Mouse (Mus musculus) forebrain, embryonic 12.5 days (tissue): Measurements from ENCODE around the gene H1foo. TPM values are rescaled to one million over a fixed set of nuclear protein-coding genes. Genes with fewer than 3 reads are reported as not detected.

Source experiments
- ATAC-seq: fragments of 200-750 bp; cut with Nextera tagmentation; 2 replicates; pipeline ENCODE4 v1.8.0; 2017; ENCODE audit warnings: moderate TSS enrichment; ENCODE audit not compliant: low FRiP score
- H3K27ac ChIP-seq: fragments of 300-500 bp; sonication (generic); 2 replicates; pipeline ENCODE4 v1.5.1; 2016; ENCODE audit warnings: mild to moderate bottlenecking
- H3K27me3 ChIP-seq: fragments of 300-500 bp; sonication (generic); 2 replicates; pipeline ENCODE4 v1.6.1; 2016; ENCODE audit warnings: mild to moderate bottlenecking
- H3K36me3 ChIP-seq: fragments of 300-500 bp; sonication (generic); replicated peaks from 2 replicates; pipeline ENCODE4 v1.6.1; 2016; ENCODE audit warnings: mild to moderate bottlenecking
- H3K4me1 ChIP-seq: fragments of 300-500 bp; sonication (generic); 2 replicates; pipeline ENCODE4 v1.6.1; 2016
- H3K4me2 ChIP-seq: fragments of 300-500 bp; sonication (generic); 2 replicates; pipeline ENCODE4 v1.6.1; 2016; ENCODE audit warnings: mild to moderate bottlenecking, moderate library complexity
- H3K4me3 ChIP-seq: fragments of 300-500 bp; sonication (generic); replicated peaks from 2 replicates; pipeline ENCODE4 v1.5.1; 2016; ENCODE audit warnings: mild to moderate bottlenecking
- H3K9ac ChIP-seq: fragments of 300-500 bp; sonication (generic); 2 replicates; pipeline ENCODE4 v1.6.1; 2016; ENCODE audit warnings: mild to moderate bottlenecking
- H3K9me3 ChIP-seq: fragments of 300-500 bp; sonication (generic); 2 replicates; pipeline ENCODE4 v1.6.1; 2016
- WGBS: fragments of 180-500 bp; shearing (Covaris S2); methylation state at CpG from one replicate; pipeline ENCODE4 v1.1.7; 2016; 5-methylcytosine and 5-hydroxymethylcytosine counted together
- polyA plus RNA-seq: library from polyadenylated mRNA; unstranded; fragments of >200 nt; fragmentation: Nextera tagmentation; extraction: Ambion mirVana; gene quantifications from 2 replicates; pipeline ENCODE4 v1.2.1, GENCODE M21; 2016

H1foo gene
- polyA plus RNA-seq, 1 experiment from 2014 or later: not detected

- no peak for ATAC-seq
- no peak overlapping the region for H3K4me3 ChIP-seq
- H3K9me3 ChIP-seq: no peaks in the 10 kb centered on the region
- H3K4me2 ChIP-seq: no peak overlapping the region
- whole genome bisulfite sequencing: 62% methylated on average over 8 of the region's 8 CpGs
- H3K9ac ChIP-seq: no peak overlapping the region
- H3K27ac ChIP-seq: no peak overlapping the region
- H3K4me1 ChIP-seq: peaks cover 5% of the 10 kb centered on the region
- H3K27me3 ChIP-seq: no peaks in the 10 kb centered on the region
- H3K36me3 ChIP-seq: no peaks in the 10 kb centered on the region
Observed at GRCm38 (mm10) chr6:115978596-115978995, 33.9 kb downstream of the H1foo start.

- H3K27ac ChIP-seq: no peak overlapping the region
- no peak for ATAC-seq
- H3K4me2 ChIP-seq: no peak overlapping the region
- no peak overlapping the region for H3K4me3 ChIP-seq
- no peaks in the 10 kb centered on the region for H3K9me3 ChIP-seq
- no peaks in the 10 kb centered on the region for H3K36me3 ChIP-seq
- WGBS: 65% methylated on average over 7 of the region's 7 CpGs
- H3K4me1 ChIP-seq: peaks cover 40% of the 10 kb centered on the region
- no peak overlapping the region for H3K9ac ChIP-seq
- peaks cover 5% of the 10 kb centered on the region; the same call in 1 of the 2 replicates for H3K27me3 ChIP-seq
Observed at GRCm38 (mm10) chr6:115982889-115983288, 38.2 kb downstream of the H1foo start.

- no peaks in the 10 kb centered on the region for H3K36me3 ChIP-seq
- peaks cover 40% of the 10 kb centered on the region for H3K4me1 ChIP-seq
- H3K27ac ChIP-seq: no peak overlapping the region
- H3K9me3 ChIP-seq: no peaks in the 10 kb centered on the region
- no peak overlapping the region for H3K4me2 ChIP-seq
- ATAC-seq: no peak
- H3K9ac ChIP-seq: no peak overlapping the region
- peaks cover 5% of the 10 kb centered on the region; the same call in 1 of the 2 replicates for H3K27me3 ChIP-seq
- no peak overlapping the region for H3K4me3 ChIP-seq
- WGBS: 70% methylated on average over 12 of the region's 12 CpGs
Observed at GRCm38 (mm10) chr6:115983306-115984038, 38.7 kb downstream of the H1foo start.

GRCm38 (mm10) chr6:115984580-115984979 lies 39.8 kb downstream of the H1foo start:
- H3K27me3 ChIP-seq: peaks cover 12% of the 10 kb centered on the region
- no peak overlapping the region for H3K4me2 ChIP-seq
- no peak overlapping the region for H3K9ac ChIP-seq
- no peak overlapping the region for H3K27ac ChIP-seq
- H3K4me3 ChIP-seq: no peak overlapping the region
- no peaks in the 10 kb centered on the region for H3K36me3 ChIP-seq
- no peak for ATAC-seq
- WGBS: 60% methylated on average over 7 of the region's 7 CpGs
- peaks cover 40% of the 10 kb centered on the region for H3K4me1 ChIP-seq
- H3K9me3 ChIP-seq: no peaks in the 10 kb centered on the region

- ATAC-seq: no peak
- no peaks in the 10 kb centered on the region for H3K36me3 ChIP-seq
- no peaks in the 10 kb centered on the region for H3K9me3 ChIP-seq
- 63% methylated on average over 9 of the region's 9 CpGs for WGBS
- peaks cover 35% of the 10 kb centered on the region for H3K4me1 ChIP-seq
- H3K27ac ChIP-seq: no peak overlapping the region
- no peak overlapping the region for H3K4me2 ChIP-seq
- H3K9ac ChIP-seq: no peak overlapping the region
- H3K4me3 ChIP-seq: no peak overlapping the region
- H3K27me3 ChIP-seq: peaks cover 16% of the 10 kb centered on the region
Observed at GRCm38 (mm10) chr6:115985622-115986021, 40.9 kb downstream of the H1foo start.

GRCm38 (mm10) chr6:115986472-115987095 lies 41.8 kb downstream of the H1foo start:
- no peak overlapping the region for H3K4me3 ChIP-seq
- no peaks in the 10 kb centered on the region for H3K36me3 ChIP-seq
- no peak overlapping the region; the same call in 1 of the 2 replicates for H3K4me2 ChIP-seq
- WGBS: 52% methylated on average over 11 of the region's 12 CpGs
- H3K4me1 ChIP-seq: peaks cover 40% of the 10 kb centered on the region
- H3K9me3 ChIP-seq: no peaks in the 10 kb centered on the region
- H3K27me3 ChIP-seq: peaks cover 26% of the 10 kb centered on the region
- H3K27ac ChIP-seq: 0 out of 2 replicates have a peak overlapping the region, but pooled peaks have one; percentile 36
- no peak overlapping the region for H3K9ac ChIP-seq
- no peak for ATAC-seq

GRCm38 (mm10) chr6:115987096-115987747 lies 42.5 kb downstream of the H1foo start:
- no peak overlapping the region for H3K4me3 ChIP-seq
- peaks cover 44% of the 10 kb centered on the region for H3K4me1 ChIP-seq
- H3K27ac ChIP-seq: no peak overlapping the region
- H3K36me3 ChIP-seq: no peaks in the 10 kb centered on the region
- 60% methylated on average over 9 of the region's 9 CpGs for WGBS
- H3K4me2 ChIP-seq: no peak overlapping the region
- H3K9me3 ChIP-seq: no peaks in the 10 kb centered on the region
- no peak overlapping the region for H3K9ac ChIP-seq
- H3K27me3 ChIP-seq: peaks cover 32% of the 10 kb centered on the region
- ATAC-seq: no peak

- peaks cover 51% of the 10 kb centered on the region for H3K4me1 ChIP-seq
- 79% methylated on average over 5 of the region's 5 CpGs for WGBS
- no peaks in the 10 kb centered on the region for H3K36me3 ChIP-seq
- ATAC-seq: no peak
- no peak overlapping the region for H3K27ac ChIP-seq
- peaks cover 50% of the 10 kb centered on the region for H3K27me3 ChIP-seq
- no peak overlapping the region for H3K4me2 ChIP-seq
- H3K4me3 ChIP-seq: no peak overlapping the region
- no peak overlapping the region for H3K9ac ChIP-seq
- H3K9me3 ChIP-seq: no peaks in the 10 kb centered on the region
Observed at GRCm38 (mm10) chr6:115989032-115989431, 44.3 kb downstream of the H1foo start.

- Histone ChIP-seq H3K27me3 (peaks cover 56% of the 10 kb centered on the region), H3K4me3 (peak overlapping the region; percentile 0; the same call in 1 of the 2 replicates), H3K27ac (no peak overlapping the region), H3K9ac (no peak overlapping the region), H3K4me2 (0 out of 2 replicates have a peak overlapping the region, but pooled peaks have one; percentile 1), H3K9me3 (no peaks in the 10 kb centered on the region), H3K4me1 (peaks cover 50% of the 10 kb centered on the region), H3K36me3 (no peaks in the 10 kb centered on the region)
- 57% methylated on average over 4 of the region's 4 CpGs for WGBS
- no peak for ATAC-seq
Observed at GRCm38 (mm10) chr6:115989607-115990006, 44.9 kb downstream of the H1foo start.

GRCm38 (mm10) chr6:115990056-115990455 lies 45.3 kb downstream of the H1foo start:
- Histone ChIP-seq H3K36me3 (no peaks in the 10 kb centered on the region), H3K4me2 (0 out of 2 replicates have a peak overlapping the region, but pooled peaks have one; percentile 1), H3K9me3 (no peaks in the 10 kb centered on the region), H3K9ac (no peak overlapping the region), H3K27me3 (peaks cover 56% of the 10 kb centered on the region), H3K4me1 (peaks cover 46% of the 10 kb centered on the region), H3K27ac (no peak overlapping the region), H3K4me3 (no peak overlapping the region)
- 78% methylated on average over 3 of the region's 3 CpGs for WGBS
- no peak for ATAC-seq

GRCm38 (mm10) chr6:115990479-115990878 lies 45.7 kb downstream of the H1foo start:
- no peaks in the 10 kb centered on the region for H3K9me3 ChIP-seq
- WGBS: 83% methylated on average over 9 of the region's 9 CpGs
- H3K4me1 ChIP-seq: peaks cover 42% of the 10 kb centered on the region
- no peak overlapping the region for H3K9ac ChIP-seq
- H3K36me3 ChIP-seq: no peaks in the 10 kb centered on the region
- no peak for ATAC-seq
- H3K4me2 ChIP-seq: no peak overlapping the region
- H3K27ac ChIP-seq: no peak overlapping the region
- peaks cover 57% of the 10 kb centered on the region for H3K27me3 ChIP-seq
- peak overlapping the region; percentile 3; the same call in 1 of the 2 replicates for H3K4me3 ChIP-seq

GRCm38 (mm10) chr6:115991108-115991880 lies 46.6 kb downstream of the H1foo start:
- Histone ChIP-seq H3K4me2 (peak overlapping the region; percentile 13), H3K9ac (0 out of 2 replicates have a peak overlapping the region, but pooled peaks have one; percentile 13), H3K9me3 (no peaks in the 10 kb centered on the region), H3K4me1 (peaks cover 35% of the 10 kb centered on the region), H3K36me3 (no peaks in the 10 kb centered on the region), H3K4me3 (peak overlapping the region; percentile 47), H3K27me3 (peaks cover 61% of the 10 kb centered on the region), H3K27ac (no peak overlapping the region)
- ATAC-seq: no peak
- 30% methylated on average over 13 of the region's 13 CpGs for WGBS
